Mouse (Mus musculus) thymus, postnatal 14 days (tissue): Measurements from ENCODE around the gene Aff3.

Experiments
- DNase-seq: peaks from one replicate; pipeline ENCODE4 v3.0.0; 2021

The Aff3 gene

DNA sequence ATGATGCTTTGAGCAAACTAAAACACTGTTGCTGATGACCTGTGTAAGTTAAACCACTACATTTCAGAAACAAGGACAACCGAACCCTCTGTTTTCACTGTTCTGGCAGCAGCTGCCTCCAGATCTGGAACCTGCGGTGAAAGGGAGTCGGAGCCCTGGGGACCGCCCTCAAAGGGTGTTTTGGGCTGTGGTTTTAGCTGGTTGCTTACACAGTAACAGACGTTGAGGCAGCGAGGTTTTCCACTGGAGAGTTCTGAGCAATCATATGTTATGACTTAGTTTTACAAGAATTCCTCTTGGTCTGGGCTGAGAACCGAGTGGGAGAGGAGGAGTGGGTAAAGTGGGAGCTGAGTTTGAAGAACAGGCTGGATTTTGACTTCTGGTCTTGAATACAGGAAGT, 7.1 kb downstream of the Aff3 start:
- DNase-seq, result peak; percentile 83

DNA sequence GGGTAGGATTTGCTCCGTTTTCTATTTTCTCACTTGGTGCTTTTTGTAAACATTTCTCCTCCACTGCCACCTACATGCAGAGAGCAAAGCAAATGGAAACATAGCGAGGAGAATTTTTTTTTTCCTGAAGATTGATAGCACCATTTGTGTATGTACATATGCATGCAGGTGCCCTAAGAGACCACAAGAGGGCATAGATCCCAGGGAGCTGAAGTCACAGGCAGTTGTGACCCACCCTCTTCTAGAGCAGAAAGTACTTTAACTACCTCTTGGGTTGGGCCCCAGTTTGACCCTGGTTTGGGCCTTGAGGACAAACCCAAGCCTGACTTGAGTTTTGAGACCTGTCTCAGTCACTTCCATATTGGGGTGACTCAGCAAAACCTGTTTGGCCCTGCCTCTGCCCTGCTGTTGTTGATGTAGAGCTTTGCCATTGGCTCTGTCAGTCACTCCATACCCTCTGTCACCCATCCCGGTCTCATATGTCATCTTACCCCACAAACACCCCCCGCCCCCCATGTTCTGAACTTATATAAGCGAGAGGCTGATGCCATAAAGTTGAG, 9.7 kb downstream of the Aff3 start:
- no peak for DNase-seq

GRCm38 (mm10) chr1:38650031-38650430, 14.7 kb downstream of the Aff3 start:
- DNase-seq, result no peak

- no peak for DNase-seq
These were observed 15.6 kb downstream of the Aff3 start for GRCm38 (mm10) chr1:38649174-38649573.

GRCm38 (mm10) chr1:38642288-38642687, 22.5 kb downstream of the Aff3 start:
- no peak for DNase-seq

- no peak for DNase-seq
These were observed 25.1 kb downstream of the Aff3 start for GRCm38 (mm10) chr1:38639669-38640068.

DNA sequence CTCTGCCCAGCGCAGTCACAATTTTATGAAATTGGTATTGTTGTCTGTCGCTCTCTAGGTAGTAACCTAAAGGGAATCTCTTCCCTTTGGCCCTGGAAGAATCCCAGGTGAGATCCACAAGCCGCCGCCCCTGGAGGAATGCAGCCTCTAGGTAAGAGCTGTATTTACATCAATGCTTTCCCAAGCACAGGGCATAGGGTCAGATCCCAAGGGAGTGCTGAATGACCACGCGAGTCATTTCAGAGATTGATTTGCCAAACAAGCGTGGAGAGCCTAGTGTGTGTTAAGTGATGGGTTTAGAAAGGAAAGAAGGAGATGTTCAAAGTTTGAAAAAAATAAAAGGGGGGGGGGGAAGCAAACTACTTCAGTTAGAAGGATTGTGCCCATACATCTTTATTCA, 29.2 kb downstream of the Aff3 start:
- no peak for DNase-seq

DNA sequence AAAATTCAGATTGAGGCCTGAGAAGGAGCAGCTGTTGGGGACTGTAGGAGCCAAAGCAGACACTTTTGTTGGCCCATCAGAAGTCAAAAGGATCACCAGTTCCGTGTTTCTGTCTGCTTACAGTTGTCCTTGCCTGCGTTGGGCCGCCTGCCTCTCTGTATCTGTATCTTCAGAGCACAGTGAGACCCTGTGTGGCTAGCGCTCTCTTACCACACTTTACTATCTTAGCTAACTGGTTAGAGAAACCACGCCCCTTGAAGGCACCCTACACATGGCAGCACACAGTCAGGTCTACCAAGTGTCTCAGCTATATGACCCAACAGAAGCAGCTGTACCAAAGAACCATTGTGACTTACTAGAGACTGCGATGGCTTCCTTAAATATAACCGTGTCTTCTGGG, 30.7 kb downstream of the Aff3 start:
- no peak for DNase-seq

- no peak for DNase-seq
These were observed 32.1 kb downstream of the Aff3 start for GRCm38 (mm10) chr1:38632461-38633180.

DNA sequence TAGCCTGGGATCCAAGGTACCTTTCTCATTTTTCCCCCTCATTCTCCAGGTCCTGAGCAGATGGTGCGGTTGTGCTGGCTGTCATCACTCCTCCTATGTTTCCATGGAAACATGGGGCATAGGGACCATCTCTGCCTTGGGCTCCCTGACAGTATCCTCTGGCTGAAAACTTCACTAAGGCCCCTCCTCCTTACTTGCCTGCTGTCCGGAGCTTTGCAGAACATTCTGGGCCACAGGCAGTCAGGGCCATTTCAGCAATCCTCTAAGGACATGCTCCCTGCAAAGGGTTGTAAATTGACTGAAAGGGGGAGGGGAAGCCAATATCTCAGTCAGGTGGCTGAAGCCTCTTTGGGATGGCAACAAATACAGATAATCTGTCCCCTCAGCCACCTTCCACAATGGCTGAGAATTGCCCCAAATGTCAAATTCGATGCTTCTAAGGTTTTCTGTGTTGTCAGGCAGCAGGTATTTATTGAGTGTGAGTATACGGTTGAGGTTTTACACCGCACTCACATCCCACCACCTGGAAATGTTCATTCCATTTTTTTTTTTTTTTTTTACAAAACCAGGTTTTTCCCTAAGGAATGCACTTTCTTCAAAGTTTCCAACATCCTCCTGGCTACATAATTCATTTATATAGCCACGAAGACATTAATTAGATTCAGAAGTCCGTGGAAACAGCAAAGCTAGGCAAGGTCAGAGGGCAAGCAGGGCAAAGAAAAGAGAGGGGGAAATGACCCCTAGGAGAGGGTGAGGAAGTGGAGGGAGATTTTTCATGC, 33.1 kb downstream of the Aff3 start:
- DNase-seq, result no peak

GRCm38 (mm10) chr1:38628901-38629585, 35.7 kb downstream of the Aff3 start:
- no peak for DNase-seq

- no peak for DNase-seq
These were observed 36.3 kb downstream of the Aff3 start for GRCm38 (mm10) chr1:38628426-38628825.

GRCm38 (mm10) chr1:38627683-38628361, 36.9 kb downstream of the Aff3 start:
- peak; percentile 41 for DNase-seq

- DNase-seq, result peak; percentile 63
These were observed 37.8 kb downstream of the Aff3 start for GRCm38 (mm10) chr1:38626739-38627661.

DNA sequence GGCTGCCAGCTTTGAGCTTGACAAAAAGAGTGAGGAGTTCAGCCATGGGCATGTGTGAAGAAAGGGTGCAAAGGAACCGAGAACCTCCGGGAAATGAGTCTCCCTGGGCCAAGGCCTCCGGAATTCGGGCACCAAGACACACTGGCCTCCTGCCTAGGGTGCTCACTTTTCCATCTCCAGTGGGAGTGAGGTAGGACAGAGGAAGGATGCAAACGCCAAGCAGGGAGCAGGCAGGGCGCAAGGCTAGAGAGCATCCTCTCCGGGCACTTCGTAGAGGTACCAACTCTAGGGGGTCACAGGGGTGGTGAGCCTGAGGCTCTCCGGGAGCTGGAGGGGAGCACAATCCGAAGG, 38.4 kb downstream of the Aff3 start:
- no peak for DNase-seq

DNA sequence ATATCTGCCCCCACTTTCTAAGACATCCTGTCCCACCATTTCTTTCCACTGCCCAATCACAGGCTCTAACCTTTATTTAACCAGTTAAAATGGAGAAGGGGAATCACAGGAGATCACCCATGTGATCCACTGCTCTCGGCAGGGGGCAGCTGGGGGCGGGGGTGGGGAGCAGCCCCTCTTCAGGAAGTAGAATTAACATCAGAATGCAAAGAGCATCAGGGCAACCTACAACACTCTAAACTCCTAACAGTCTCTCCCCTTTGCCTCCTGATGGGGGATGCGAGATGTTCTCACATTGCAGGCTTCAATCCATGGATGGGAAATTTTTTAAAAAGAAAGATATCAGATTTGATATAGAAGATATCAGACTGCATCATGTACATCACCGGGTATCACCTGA, 42.9 kb downstream of the Aff3 start:
- DNase-seq, result no peak

GRCm38 (mm10) chr1:38620401-38620800, 44.4 kb downstream of the Aff3 start:
- no peak for DNase-seq

DNA sequence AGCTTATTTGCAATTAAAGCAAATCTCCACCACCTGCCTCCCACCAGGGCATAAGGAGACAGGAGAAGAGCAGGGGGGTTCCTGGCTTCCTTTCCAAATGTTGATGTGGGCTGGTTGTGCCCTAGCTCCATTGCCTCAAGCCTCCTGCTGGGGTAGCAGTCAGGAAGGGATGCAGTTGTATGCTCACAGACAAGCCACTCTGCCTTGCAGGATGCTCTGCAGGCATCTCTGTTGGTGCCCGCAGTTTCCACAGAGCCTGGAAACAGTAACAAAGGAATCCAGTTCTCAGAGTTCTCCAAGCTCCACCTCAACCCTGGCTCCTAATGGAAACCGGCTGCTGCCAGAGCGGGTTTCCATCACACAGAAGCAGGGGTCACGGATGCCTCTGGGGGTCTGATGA, 58.0 kb downstream of the Aff3 start:
- DNase-seq, result no peak

DNA sequence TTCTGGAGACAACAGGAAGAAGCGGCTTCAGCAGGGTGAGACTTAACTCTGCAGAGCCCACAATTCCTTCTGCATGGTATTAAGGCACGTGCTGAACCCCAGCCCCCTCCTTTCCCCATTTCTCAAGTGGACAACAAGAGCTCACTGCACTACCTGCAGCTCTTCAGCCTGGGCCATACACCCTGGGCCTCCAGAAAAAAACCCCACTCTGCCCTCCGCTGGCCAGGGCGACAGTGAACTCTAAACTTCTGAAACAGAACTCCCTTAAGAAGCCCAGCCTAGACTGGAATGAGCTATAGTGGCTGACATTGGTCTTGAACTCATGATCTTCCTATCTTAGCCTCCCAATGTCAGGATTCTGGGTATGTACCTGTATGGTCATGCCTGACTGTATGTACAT, 59.3 kb downstream of the Aff3 start:
- DNase-seq, result no peak

- no peak for DNase-seq
These were observed 60.1 kb downstream of the Aff3 start for GRCm38 (mm10) chr1:38604611-38605010.

DNA sequence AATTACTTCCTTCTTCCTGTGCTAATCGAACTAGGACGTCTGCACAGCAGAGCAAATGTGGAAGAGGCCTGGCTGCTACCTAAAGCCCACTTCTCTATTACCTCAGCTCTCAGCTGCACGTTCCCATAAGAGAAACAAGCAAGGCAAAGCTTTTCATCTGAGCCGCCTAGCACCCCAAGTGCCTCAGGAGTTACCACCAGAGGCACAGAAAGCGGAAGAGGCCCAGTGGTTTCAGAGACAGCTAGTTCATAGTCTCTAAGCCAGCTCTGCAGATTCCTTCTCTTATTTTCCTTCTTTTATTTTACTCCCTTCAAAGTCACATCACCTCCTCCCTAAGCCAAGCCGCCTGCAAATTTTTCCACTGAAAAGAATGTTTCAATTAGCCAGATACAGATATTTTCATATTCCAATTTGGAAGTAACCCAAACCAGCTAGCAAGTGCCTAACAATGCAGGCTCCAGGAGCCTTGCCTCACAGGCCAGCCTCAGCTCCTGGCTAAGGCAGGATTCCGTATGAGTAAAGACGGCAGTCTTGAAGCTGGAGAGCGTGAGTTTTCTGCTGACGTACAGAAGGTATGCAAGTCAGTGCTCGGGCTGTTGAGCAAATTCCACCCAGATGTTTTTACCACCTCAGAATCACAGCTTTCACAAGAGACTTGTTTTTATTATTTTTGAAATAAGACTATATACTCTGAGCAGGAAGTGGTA, 62.8 kb downstream of the Aff3 start:
- peak; percentile 56 for DNase-seq
